Mouse (Mus musculus) v-Abl transformed pro-B cells (cell line): ENCODE measurements around the gene Homer2.

ENCODE experiments used
- in situ Hi-C, 2 experiments: fragments of 400-800 bp; cut with MboI; formaldehyde crosslinking; loops; one replicate each; pipeline ENCODE4 v1.15.1; 2025; ENCODE audit not compliant: unreplicated experiment in 2 of 2

The Homer2 gene

DNA sequence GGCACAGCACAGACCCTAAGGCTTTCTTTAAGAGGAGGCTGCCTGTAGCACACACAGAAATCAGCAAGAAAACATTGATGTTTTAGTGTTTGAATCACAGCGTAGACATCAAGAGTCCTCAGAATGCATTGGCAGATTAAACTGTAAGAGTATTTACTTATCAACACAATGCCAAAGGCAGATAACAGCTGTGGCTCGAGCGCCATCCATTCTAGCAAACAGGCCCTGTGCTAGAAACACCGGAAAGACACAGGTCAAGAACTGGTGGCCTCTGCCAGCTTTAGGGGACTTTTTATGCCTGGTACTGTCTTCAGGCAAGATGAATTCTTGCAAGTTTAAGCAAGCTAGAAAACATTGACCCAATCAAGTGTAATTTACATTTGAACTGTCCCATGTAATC, 141.0 kb downstream of the Homer2 start:
- in situ Hi-C loops: loop anchor here in 1 of 2 experiments (25.0 kb wide), 1 partner anchor 404 kb away; no protein-coding TSS in a partner anchor

DNA sequence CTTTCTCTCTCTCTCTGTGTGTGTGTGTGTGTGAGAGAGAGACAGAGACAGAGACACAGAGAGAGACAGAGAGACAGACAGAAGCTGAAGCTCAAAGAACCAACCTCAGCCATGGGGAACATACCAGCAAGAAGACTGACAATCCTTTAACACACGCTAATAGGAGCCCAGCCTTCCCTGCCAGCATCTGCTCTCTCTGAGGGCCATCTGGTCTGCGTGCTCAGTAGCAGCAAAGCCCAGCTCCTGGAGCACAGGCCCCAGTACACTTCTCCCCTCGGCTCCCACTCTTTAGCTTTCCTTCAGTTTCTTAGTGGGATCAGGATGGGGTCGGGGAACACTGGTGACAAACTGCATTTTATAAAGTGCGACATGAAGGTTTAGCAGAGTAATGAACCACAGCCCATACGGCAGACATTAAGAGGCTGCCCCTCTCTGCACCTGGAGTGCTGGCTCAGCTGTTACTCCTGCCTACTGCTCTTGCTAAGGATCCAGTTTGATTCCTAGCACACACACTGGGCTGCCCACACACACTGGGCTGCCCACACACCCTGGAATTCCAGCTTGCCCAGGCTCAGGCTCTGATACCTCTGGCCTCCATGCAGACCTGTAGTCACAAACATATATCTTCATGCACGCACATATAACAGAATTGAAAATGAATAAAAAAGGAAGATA, 141.8 kb downstream of the Homer2 start:
- in situ Hi-C loops: loop anchor here in 1 of 2 experiments (25.0 kb wide), 1 partner anchor 403 kb away; no protein-coding TSS in a partner anchor

DNA sequence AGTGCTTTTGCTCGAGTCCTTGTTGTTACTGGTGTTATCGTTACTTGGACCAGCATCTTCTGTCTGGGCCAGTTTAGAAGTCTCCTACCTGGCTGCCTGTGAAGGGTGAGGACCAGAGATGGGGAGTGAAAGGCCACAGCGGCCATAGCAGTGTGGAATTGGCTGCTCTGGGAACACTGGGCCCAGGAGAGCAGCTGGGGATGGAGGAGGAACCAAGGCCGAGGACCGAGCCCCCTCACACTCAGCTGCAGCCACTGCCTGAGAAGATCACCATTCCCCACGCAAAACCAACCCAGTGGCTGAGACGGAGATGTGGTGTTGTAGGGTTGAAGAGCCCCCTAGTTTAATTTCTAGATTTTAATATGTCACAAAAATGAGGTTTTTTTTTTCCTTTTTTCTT, 142.6 kb downstream of the Homer2 start:
- in situ Hi-C loops: loop anchor here in 1 of 2 experiments (25.0 kb wide), 1 partner anchor 402 kb away; no protein-coding TSS in a partner anchor

DNA sequence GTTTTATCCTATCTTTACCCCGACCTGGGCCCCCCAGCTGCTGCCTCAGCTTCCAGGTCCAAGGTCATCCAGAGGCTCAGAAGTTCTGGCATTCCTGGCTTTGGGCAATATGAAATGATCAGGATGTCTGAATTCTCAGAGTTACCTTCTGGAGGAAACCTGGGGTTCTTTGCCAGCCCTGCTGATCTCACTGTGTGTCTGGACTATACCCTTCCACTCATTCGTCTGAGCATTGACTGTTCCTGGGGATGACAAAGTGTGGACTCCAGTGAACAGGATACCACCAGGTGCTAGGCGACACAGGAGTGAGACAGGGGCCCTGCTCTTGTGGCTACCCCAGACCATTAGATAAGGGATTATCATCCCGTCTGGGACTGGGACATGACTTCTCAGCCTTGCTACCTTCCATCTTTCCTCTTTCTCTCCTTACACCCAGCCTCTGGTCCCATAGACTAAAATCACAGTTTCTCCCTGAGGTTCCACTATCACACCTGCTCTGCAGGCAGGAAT, 143.8 kb downstream of the Homer2 start:
- in situ Hi-C loops: loop anchor here in 1 of 2 experiments (25.0 kb wide), 1 partner anchor 401 kb away; no protein-coding TSS in a partner anchor

DNA sequence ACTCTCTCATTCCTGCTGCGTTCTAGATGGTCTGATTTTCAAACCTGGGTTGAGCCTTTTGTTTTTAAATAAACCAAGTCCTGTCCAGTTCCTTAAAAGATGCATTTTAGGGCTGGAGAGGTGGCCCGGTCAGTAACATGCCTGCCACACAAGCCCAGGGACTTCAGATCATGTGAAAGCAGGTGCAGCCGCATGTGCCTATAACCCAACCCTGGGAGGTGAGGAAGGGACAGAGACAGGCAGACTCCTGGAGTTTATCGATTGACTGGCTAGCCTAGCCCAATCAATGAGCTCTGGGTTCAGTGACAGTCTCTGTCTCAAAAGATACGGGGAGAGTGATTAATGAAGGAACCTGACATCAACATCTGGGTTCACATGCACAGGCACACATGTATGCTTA, 146.1 kb downstream of the Homer2 start:
- in situ Hi-C loops: loop anchor here in 1 of 2 experiments (25.0 kb wide), 1 partner anchor 399 kb away; no protein-coding TSS in a partner anchor

DNA sequence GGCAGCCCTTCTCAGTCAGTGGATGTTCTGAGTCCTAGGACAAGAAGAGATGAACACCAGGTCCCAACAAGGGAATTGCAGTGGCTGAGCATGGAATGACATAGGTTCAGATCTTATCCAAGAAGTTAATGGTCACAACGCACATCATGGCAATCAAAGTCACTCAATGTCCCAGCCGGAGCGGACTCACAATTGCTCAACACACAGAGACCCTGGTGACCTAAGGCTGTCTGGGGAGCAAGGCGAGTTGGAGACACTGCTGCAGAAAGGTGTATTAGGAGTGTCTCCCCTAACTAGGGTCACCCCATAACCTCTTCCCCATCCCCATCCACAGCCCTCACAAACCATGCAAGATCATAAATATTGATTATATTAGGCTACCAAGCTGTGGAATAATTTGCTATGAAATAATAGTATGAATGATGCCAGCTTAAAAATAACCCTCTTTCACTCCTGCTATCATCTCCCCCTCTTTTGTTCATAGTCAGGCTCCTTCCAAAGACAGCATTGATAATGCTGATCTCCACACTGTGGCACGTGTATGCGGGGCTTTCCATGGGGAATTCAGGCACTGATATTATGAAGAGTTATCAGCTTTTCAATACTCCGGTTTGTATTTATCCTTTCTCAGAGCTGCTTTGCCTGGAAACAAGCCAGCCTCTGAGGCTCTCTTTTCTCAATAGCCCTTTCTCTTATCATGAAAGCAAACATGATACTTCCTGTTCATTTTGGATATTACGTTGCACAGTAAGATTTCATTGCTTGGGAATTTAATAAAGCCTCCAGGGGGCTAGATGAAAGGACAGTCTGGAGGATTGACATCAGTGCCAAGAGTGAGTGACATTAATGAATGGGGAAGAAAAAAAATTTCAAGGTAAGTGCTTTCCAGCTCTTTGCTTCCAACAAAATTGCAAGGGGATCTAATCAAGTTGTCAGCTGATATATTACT, 147.0 kb downstream of the Homer2 start:
- in situ Hi-C loops: loop anchor here in 1 of 2 experiments (25.0 kb wide), 1 partner anchor 398 kb away; no protein-coding TSS in a partner anchor

DNA sequence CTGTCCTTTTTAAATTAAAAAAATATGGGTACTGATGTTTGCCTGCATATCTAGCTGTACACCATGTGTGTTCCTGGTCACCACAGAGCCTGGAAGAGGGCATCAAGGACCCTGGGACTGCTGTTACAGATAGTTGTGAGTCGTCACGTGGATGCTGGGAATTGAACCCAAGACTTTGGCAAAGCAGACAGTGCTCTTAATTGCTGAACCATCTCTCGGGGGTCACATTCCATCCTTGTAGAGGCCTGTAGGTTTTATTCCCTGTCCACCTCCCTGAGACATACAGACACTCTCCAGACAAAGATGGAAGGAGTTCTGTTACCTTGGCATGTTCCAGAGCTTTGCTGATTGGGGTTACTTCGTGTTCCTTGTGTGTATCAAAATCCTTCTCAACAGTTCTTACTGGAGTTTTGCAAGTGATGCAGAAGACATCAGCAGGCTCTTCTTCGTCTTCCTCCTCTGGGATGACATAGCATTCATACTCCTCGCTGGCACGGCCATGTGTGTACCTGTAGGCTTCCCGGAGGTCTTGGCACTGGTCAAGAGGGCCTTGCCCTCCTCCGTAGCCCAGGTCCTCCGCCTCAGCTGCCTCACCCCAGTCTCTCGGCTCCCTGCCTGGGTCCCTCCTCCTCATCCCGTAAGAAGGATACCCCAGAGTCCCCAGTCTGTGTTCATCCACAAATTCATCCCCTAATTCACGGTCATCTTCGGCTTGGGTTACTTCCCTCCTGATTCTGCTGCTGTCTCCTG, 147.9 kb downstream of the Homer2 start:
- in situ Hi-C loops: loop anchor here (5.0 to 25.0 kb wide), 3 partner anchors 397 to 713 kb away; no protein-coding TSS in a partner anchor

DNA sequence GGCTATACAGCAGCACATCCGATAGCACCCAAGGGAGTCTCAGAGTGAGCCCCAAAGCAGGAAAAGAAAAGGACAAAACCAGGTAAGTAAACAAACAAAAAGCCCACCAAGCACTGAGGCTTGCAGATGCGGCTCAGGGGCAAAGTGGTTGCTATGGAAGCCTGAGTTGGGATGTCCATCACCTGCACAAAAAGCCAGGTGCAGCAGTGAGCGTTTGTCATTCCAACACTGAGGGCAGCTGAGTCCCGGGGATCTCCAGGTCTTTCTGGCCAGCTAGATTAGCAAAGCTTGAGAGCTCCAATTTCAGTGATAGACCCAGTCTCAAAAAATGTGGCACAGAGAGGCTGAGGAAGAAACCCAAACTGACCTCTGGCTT, 149.4 kb downstream of the Homer2 start:
- in situ Hi-C loops: loop anchor here (5.0 to 25.0 kb wide), 3 partner anchors 396 to 714 kb away; no protein-coding TSS in a partner anchor

DNA sequence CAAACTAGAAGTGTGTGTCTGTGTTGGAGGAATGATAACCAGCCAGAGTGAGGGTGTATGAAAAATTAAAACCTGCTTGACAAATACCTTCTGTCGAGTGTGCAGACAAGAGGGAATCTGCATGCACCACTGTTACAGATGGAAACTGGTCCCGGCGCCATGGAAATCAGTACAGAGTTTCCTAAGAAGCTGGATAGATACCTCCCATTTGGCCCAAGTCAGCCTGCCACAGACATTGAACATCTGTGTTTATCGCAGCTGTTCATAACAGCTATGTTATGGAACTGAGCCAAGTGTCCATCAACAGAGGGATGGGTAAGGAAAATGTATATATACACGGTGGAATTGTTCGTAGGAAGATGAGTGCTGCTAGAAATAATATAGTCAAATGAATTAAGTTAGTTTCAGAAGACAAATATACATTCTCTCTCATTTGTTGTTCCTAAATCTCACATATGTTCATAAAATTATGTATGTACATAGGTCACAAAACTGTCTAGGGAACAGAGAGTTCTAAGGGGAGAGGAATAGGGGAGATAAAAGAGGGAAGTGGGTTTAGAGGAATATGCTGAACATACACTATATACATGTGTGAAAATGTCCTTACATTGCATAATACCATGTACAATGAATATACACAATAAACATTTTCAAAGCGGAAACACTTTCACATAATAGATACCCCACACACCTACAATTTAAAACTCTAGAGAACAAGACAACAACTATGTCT, 149.9 kb downstream of the Homer2 start:
- in situ Hi-C loops: loop anchor here (5.0 to 25.0 kb wide), 3 partner anchors 395 to 715 kb away; no protein-coding TSS in a partner anchor

DNA sequence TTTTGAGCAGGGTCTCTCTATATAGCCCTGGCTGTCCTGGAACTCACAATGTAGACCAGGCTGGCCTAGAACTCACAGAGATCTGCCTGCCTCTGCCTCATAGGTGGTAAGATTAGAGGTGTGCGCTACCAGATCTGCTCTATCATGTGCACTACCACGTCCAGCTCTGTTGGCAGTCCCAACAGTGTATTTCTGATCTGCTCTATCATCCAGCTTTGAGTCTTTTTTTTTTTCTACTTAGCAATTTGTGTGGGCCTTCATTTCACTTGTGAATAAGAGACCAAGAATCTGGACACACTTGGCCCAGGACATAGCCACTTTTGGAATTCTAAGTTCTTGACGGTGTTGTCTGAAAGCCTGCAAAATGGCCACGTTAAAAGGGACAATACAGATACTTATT, 150.5 kb downstream of the Homer2 start:
- in situ Hi-C loops: loop anchor here (5.0 to 25.0 kb wide), 3 partner anchors 395 to 715 kb away; no protein-coding TSS in a partner anchor

DNA sequence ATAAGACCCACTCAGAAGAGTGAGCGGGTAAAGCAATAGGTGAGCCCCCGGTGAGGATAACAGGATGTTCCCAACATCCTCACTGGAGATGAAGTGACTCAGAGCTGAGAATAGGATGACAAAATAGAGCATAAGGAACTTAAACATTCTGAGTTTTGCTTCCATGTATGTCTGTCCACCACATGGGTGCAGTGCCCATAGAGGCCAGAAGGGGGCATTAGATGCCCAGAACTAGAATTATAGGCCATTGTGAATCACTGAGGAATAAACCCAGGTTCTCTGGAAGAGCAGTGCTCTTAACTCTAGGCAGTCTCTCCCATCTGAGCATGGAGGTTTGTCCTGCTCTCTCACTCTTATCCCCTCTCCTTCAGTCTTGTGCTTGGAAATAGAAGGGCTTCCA, 153.0 kb downstream of the Homer2 start:
- in situ Hi-C loops: loop anchor here (10.0 to 25.0 kb wide), 2 partner anchors 392 to 710 kb away; no protein-coding TSS in a partner anchor

DNA sequence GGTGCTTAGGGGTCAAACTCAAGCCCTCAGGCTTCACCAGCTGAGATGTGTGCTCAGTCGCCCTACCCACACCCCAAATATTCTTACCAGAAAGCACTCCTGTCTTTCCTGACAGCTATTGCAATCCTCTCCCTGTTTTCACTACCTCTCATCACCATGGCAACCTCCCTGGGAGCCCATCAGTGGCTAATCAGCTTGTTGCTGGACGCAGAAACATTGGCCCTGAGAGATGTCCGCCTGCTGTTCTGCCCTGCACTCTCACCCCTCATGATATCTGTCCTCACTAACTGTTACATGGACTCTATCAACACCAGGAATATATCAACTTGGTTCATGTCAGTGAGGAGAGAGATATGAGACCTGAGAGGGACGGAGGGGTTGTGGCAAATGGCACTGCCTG, 153.7 kb downstream of the Homer2 start:
- in situ Hi-C loops: loop anchor here (10.0 to 25.0 kb wide), 2 partner anchors 391 to 711 kb away; no protein-coding TSS in a partner anchor
